Mouse (Mus musculus): ENCODE measurements around the gene Cdh3. TPM values are rescaled to one million over a fixed set of nuclear protein-coding genes. Genes with fewer than 3 reads are reported as not detected.

Gene Cdh3
- polyA plus RNA-seq, 2 experiments: 0.60 to 1.4 TPM

GRCm38 (mm10) chr8:106526725-106527124 lies 16.0 kb downstream of the Cdh3 start:
- Histone ChIP-seq H3K27ac (no peak overlapping the region), H3K9me3 (ENCODE audit: control insufficient read depth, low read length) (no peaks in the 10 kb centered on the region), H3K9ac (replicated peaks) (no peak overlapping the region), H3K4me3 (ENCODE audit: insufficient read depth in 1 of 2, low read depth in 2 of 2, low read length in 2 of 2) (no peak overlapping the region), H3K4me1 (replicated peaks; ENCODE audit: control insufficient read depth in 2 of 2, insufficient read depth in 2 of 2, low read length in 1 of 2) (no peaks in the 10 kb centered on the region), H3K36me3 (replicated peaks; ENCODE audit: control insufficient read depth, insufficient read depth, low read depth) (no peaks in the 10 kb centered on the region), H3K4me2 (ENCODE audit: low read depth) (no peak overlapping the region), H3K27me3 (ENCODE audit: control insufficient read depth, insufficient read depth, low read length) (no peaks in the 10 kb centered on the region)
- ATAC-seq (ENCODE audit: insufficient read depth) (no peak), DNase-seq (ENCODE audit: low read depth in 3 of 3, low spot score in 3 of 3) (no peak)
- WGBS (ENCODE audit: insufficient replicate concordance): 35% methylated on average over 6 of the region's 6 CpGs
- TF ChIP-seq EP300 (IDR thresholded peaks at IDR 0.05; ENCODE audit: low read depth) (no peak), CTCF (IDR thresholded peaks at IDR 0.05; ENCODE audit: low read depth) (no peak)

DNA sequence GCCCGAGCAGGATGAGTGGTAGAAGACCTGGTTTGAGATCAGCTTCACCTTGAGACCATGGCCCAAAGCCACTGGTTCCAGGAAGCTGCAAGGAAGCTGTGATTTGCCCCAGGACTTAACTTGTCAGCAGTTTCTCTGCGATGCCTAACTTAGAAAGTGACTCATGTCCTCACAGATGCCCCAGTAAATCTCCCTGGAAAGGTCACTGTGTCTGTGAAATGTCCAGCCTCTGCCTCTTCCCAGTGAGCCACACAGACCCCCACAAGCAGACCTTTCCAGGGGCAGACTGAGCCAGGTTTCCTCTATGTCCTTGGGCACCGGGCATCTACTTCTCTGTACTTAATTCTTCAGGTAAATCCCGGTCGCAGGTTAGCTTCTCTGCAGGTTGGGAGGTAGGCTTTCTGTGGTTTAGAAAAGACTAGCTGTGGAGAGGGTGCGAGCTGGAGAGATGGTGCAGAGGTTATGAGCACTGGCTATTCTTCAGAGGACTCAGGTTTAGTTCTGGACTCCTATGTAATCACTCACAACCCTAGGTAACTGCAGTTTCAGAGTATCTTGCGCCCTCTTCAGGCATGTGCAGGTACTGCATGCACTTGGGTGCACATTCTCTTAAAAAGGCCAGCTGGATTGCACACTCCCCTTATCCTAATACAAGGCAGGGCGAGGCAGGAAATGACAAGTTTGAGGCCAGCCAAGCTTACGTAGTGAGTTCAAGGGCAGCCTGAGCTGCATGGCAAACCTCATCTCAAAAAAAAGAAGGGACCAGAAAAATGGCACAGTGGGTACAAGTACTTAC lies 16.7 kb downstream of the Cdh3 start:
- no peaks in the 10 kb centered on the region for H3K9me3 ChIP-seq (ENCODE audit: control insufficient read depth, low read length)
- H3K4me2 ChIP-seq (ENCODE audit: low read depth): no peak overlapping the region
- TF ChIP-seq CTCF (IDR thresholded peaks at IDR 0.05; ENCODE audit: low read depth) (peak; percentile 68), EP300 (IDR thresholded peaks at IDR 0.05; ENCODE audit: low read depth) (no peak)
- H3K27ac ChIP-seq: no peak overlapping the region
- ATAC-seq (ENCODE audit: insufficient read depth): no peak
- H3K4me3 ChIP-seq (ENCODE audit: insufficient read depth in 1 of 2, low read depth in 2 of 2, low read length in 2 of 2): no peak overlapping the region
- WGBS (ENCODE audit: insufficient replicate concordance): 62% methylated on average over 9 of the region's 9 CpGs
- DNase-seq (ENCODE audit: low read depth in 3 of 3, low spot score in 3 of 3): no peak
- no peaks in the 10 kb centered on the region for H3K27me3 ChIP-seq (ENCODE audit: control insufficient read depth, insufficient read depth, low read length)
- no peaks in the 10 kb centered on the region for H3K36me3 ChIP-seq (replicated peaks; ENCODE audit: control insufficient read depth, insufficient read depth, low read depth)
- H3K9ac ChIP-seq (replicated peaks): no peak overlapping the region
- H3K4me1 ChIP-seq (replicated peaks; ENCODE audit: control insufficient read depth in 2 of 2, insufficient read depth in 2 of 2, low read length in 1 of 2): no peaks in the 10 kb centered on the region

DNA sequence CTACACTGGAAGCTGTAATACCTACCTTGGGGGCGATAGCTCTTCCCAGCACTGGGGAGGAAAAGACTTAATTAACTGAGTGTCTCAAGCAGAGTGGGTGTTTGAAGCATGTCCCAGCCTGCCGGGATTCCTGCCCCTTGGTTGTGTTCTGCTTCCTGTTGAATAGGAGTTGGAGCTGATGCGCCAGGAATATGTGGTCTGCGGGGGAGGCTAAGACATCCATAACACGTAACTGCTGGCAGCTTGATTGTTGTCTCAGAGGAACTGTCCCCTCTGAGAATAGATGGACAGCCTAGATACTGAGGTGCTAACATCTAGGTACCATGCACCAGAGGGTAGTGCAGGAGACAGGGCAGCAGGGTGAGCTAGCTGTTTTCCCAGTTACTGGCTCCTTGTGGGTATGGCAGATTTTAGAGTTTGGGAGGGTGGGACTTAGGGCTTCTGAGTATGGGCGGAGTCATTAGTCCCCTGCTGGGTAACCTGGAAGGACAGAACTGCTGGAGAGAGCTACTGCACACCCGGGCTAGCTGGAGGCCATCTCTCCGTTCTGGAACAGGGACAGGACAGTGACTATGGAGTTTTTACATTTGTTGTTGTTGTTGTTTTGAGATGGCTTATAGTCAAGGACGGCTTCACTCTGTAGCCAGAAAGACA lies 18.0 kb downstream of the Cdh3 start:
- Histone ChIP-seq H3K36me3 (replicated peaks; ENCODE audit: control insufficient read depth, insufficient read depth, low read depth) (no peaks in the 10 kb centered on the region), H3K4me1 (replicated peaks; ENCODE audit: control insufficient read depth in 2 of 2, insufficient read depth in 2 of 2, low read length in 1 of 2) (no peaks in the 10 kb centered on the region), H3K27me3 (ENCODE audit: control insufficient read depth, insufficient read depth, low read length) (no peaks in the 10 kb centered on the region), H3K27ac (no peak overlapping the region), H3K9me3 (ENCODE audit: control insufficient read depth, low read length) (no peaks in the 10 kb centered on the region), H3K4me3 (ENCODE audit: insufficient read depth in 1 of 2, low read depth in 2 of 2, low read length in 2 of 2) (no peak overlapping the region), H3K9ac (replicated peaks) (no peak overlapping the region), H3K4me2 (ENCODE audit: low read depth) (no peak overlapping the region)
- DNase-seq (ENCODE audit: low read depth in 3 of 3, low spot score in 3 of 3) (no peak), ATAC-seq (ENCODE audit: insufficient read depth) (no peak)
- WGBS (ENCODE audit: insufficient replicate concordance): 75% methylated on average over 9 of the region's 9 CpGs
- TF ChIP-seq CTCF (IDR thresholded peaks at IDR 0.05; ENCODE audit: low read depth): no peak
- no peak for TF ChIP-seq EP300 (IDR thresholded peaks at IDR 0.05; ENCODE audit: low read depth)

DNA sequence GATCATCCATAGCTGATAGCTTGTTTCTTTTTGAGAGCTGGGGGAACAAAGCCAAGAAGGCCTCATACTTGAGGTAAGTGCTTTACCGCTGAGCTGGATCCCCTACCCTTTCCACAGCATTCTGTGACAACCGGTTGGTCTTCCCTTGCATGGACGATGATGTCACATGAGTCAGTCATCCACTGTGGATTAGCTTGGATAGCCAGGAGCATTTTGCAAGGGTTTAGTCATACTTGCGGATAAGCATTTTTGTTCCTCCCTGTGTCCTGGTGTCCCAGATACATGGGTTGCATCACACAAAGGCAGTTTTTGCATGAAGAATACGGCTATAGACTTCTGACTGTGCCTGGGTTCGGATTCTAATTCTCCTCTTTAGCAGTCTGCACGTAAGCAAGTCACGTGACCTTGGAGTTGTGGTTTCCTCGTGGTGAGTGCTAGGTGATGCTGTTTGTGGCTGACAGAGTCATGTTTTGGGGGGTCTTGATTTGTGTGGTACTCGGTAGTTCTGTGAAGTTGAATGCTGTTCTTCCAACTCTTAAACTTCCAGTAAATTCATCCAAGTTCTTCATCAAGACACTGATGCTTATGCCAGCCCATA lies 19.3 kb downstream of the Cdh3 start:
- Histone ChIP-seq H3K27me3 (ENCODE audit: control insufficient read depth, insufficient read depth, low read length) (no peaks in the 10 kb centered on the region), H3K27ac (no peak overlapping the region), H3K4me3 (ENCODE audit: insufficient read depth in 1 of 2, low read depth in 2 of 2, low read length in 2 of 2) (no peak overlapping the region), H3K9me3 (ENCODE audit: control insufficient read depth, low read length) (no peaks in the 10 kb centered on the region), H3K4me2 (ENCODE audit: low read depth) (no peak overlapping the region), H3K9ac (replicated peaks) (no peak overlapping the region), H3K4me1 (replicated peaks; ENCODE audit: control insufficient read depth in 2 of 2, insufficient read depth in 2 of 2, low read length in 1 of 2) (no peaks in the 10 kb centered on the region), H3K36me3 (replicated peaks; ENCODE audit: control insufficient read depth, insufficient read depth, low read depth) (no peaks in the 10 kb centered on the region)
- WGBS (ENCODE audit: insufficient replicate concordance): 72% methylated on average over 10 of the region's 10 CpGs
- no peak for ATAC-seq (ENCODE audit: insufficient read depth)
- DNase-seq (ENCODE audit: low read depth in 3 of 3, low spot score in 3 of 3): no peak
- TF ChIP-seq CTCF (IDR thresholded peaks at IDR 0.05; ENCODE audit: low read depth) (no peak), EP300 (IDR thresholded peaks at IDR 0.05; ENCODE audit: low read depth) (no peak)

DNA sequence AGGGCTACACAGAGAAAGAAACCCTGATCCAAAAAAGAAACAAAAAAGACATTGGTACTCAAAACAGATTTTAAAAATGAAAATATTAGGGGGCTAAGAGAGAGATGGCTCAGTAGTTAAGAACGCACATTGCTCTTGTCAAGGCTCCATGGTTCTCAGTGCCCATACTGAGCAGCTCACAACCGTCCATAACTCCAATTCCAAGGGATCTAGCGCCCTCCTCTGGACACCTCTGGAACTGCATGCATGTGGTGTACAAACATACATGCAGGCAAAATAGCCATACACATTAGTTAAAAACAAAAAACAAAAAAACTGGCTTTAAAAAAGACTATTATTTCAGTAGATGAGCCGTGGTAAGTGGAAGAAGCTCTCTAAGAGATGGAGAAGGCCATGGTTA lies 19.9 kb downstream of the Cdh3 start:
- 51% methylated on average over 4 of the region's 4 CpGs for WGBS (ENCODE audit: insufficient replicate concordance)
- DNase-seq (ENCODE audit: low read depth in 3 of 3, low spot score in 3 of 3) (no peak), ATAC-seq (ENCODE audit: insufficient read depth) (no peak)
- H3K36me3 ChIP-seq (replicated peaks; ENCODE audit: control insufficient read depth, insufficient read depth, low read depth): no peaks in the 10 kb centered on the region
- H3K9me3 ChIP-seq (ENCODE audit: control insufficient read depth, low read length): no peaks in the 10 kb centered on the region
- H3K4me2 ChIP-seq (ENCODE audit: low read depth): no peak overlapping the region
- no peak for TF ChIP-seq EP300 (IDR thresholded peaks at IDR 0.05; ENCODE audit: low read depth)
- TF ChIP-seq CTCF (IDR thresholded peaks at IDR 0.05; ENCODE audit: low read depth): peak; percentile 71
- H3K4me1 ChIP-seq (replicated peaks; ENCODE audit: control insufficient read depth in 2 of 2, insufficient read depth in 2 of 2, low read length in 1 of 2): no peaks in the 10 kb centered on the region
- H3K9ac ChIP-seq (replicated peaks): no peak overlapping the region
- no peak overlapping the region for H3K27ac ChIP-seq
- H3K27me3 ChIP-seq (ENCODE audit: control insufficient read depth, insufficient read depth, low read length): no peaks in the 10 kb centered on the region
- H3K4me3 ChIP-seq (ENCODE audit: insufficient read depth in 1 of 2, low read depth in 2 of 2, low read length in 2 of 2): no peak overlapping the region
